Mouse (Mus musculus): Measurements from ENCODE around the gene Ucp3.

Ucp3 gene

GRCm38 (mm10) chr7:100501027-100501843 is 28.4 kb downstream of the Ucp3 start:
- DNase-seq (ENCODE audit: low spot score), result no peak

- DNase-seq (ENCODE audit: low spot score), result no peak
Observed at GRCm38 (mm10) chr7:100501844-100502373, 29.1 kb downstream of the Ucp3 start.

GRCm38 (mm10) chr7:100502374-100502922 is 29.7 kb downstream of the Ucp3 start:
- no peak for DNase-seq (ENCODE audit: low spot score)

DNA sequence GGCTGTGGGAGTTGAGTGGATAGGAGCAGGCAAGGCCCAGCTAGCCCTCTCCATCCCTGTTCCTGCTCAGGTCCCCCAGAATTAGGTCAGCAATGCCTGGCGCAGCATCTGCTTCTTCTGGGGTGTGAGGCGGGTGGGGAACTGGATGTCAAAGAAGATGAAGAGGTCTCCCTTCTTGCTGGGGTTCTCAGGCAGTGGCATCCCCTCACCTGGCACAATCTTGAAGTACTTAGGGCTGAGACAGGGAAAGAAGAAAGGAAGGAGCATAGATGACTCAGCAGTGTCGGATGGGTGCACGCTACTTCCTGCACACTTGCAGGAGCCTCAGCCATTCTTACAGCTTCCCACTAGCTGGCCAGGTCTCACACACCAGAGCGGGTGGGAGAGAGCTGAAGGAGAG is 30.3 kb downstream of the Ucp3 start:
- no peak for DNase-seq (ENCODE audit: low spot score)

GRCm38 (mm10) chr7:100504740-100505487 is 32.1 kb downstream of the Ucp3 start:
- DNase-seq (ENCODE audit: low spot score), result no peak

DNA sequence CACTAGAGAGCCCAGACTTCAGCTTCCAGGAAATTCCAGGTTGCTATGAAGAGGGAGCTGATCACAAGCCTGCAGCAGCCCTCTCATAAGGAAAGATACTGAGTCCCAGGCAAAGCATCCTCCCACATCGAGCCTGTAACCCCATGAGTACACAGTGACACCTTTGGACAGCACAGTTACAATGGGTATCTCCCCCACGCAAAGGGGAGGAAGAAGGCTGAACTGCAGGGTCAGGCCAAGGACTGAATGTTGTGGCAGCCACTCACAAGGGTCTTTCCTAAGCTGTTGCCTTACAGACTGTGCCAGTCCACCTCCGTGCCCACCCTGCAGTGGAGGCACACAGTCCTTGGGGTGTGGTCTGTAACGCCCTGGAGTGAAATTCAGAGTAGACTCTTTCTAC is 33.7 kb downstream of the Ucp3 start:
- DNase-seq (ENCODE audit: low spot score), result no peak

DNA sequence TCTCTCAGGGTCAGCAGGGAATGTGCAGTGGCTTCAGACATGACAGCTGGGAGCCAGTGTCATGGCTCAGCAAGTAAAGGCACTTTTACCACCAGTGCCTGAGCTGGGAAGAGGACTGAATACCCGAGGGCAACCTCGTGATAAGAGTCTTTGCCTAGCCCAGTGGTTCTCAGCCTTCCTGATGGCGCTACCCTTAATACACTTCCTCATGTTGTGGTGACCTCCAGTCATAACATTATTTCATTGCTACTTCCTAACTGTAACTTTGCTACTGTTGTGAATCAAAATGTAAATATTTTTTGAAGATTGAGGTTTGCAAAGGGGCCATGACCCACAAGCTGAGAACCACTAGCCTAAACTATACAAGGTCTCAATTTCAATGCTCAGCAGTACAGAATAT is 35.9 kb downstream of the Ucp3 start:
- no peak for DNase-seq (ENCODE audit: low spot score)

- no peak for DNase-seq (ENCODE audit: low spot score)
Observed at GRCm38 (mm10) chr7:100511602-100512001, 38.8 kb downstream of the Ucp3 start.

- no peak for DNase-seq (ENCODE audit: low spot score)
Observed at GRCm38 (mm10) chr7:100514573-100514972, 41.8 kb downstream of the Ucp3 start, which contains the start of gene Dnajb13. Gene Dnajb13 (minus strand): TSS chr7:100514960.

DNA sequence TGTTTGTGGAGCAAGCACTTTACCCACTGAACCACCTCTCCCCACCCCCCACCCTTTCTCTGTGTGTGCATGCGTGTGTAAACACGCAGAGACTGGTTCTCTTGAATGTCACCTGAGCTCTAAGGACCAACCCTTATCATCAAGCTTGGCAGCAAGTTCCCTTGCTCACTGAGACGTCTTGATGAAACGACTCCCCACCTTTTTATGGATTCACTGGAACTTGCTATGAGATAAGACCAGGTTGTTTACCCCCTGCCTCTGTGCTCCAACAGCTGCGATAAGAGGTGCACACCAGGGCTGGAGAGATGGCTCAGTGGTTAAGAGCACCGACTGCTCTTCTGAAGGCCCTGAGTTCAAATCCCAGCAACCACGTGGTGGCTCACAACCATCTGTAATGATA is 47.4 kb downstream of the Ucp3 start:
- no peak for DNase-seq (ENCODE audit: low spot score)

- DNase-seq (ENCODE audit: low spot score), result peak; percentile 30
Observed at GRCm38 (mm10) chr7:100520663-100521285, 48.0 kb downstream of the Ucp3 start.

- no peak for DNase-seq (ENCODE audit: low spot score)
Observed at GRCm38 (mm10) chr7:100522222-100522621, 49.4 kb downstream of the Ucp3 start.

GRCm38 (mm10) chr7:100524669-100525068 is 51.9 kb downstream of the Ucp3 start:
- DNase-seq (ENCODE audit: low spot score), result no peak

- no peak for DNase-seq (ENCODE audit: low spot score)
Observed at GRCm38 (mm10) chr7:100530766-100531165, 58.0 kb downstream of the Ucp3 start.

- no peak for DNase-seq (ENCODE audit: low spot score)
Observed at GRCm38 (mm10) chr7:100533503-100533902, 60.7 kb downstream of the Ucp3 start.

GRCm38 (mm10) chr7:100534216-100534615 is 61.4 kb downstream of the Ucp3 start:
- no peak for DNase-seq (ENCODE audit: low spot score)

DNA sequence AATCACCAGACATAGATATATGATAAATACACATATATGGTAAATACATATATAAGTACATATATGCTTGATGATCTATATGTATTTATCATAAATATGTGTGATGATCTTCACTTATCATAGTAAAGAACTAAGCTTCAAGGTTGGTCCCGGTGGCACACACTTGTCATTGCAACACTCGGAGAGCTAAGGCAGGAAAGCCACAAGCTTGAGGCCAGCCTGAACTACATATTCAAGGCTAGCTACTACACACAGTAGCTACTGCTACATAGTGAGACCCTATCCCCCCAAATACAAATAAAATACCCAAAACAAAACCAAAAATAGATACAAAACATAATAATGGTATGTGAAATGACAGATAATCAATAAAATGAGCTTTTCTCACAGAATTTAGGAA is 63.0 kb downstream of the Ucp3 start:
- DNase-seq (ENCODE audit: low spot score), result no peak
